Mouse (Mus musculus) 3134 (cell line): ENCODE results near the gene Abcc8.

Source experiments
- DNase-seq: peaks from one replicate; pipeline ENCODE4 v3.0.0-alpha.2; 2011; ENCODE audit warnings: low spot score; ENCODE audit not compliant: insufficient read length; ENCODE audit errors: extremely low read depth

Abcc8 gene

GRCm38 (mm10) chr7:46061614-46062013 lies 118.2 kb downstream of the Abcc8 start:
- DNase-seq: no peak

- DNase-seq: no peak
Measured at GRCm38 (mm10) chr7:46060688-46061087, 119.1 kb downstream of the Abcc8 start.

- no peak for DNase-seq
Measured at GRCm38 (mm10) chr7:46058882-46059281, 121.0 kb downstream of the Abcc8 start.
